11 mouse cellular contexts compared by ENCODE assay signal in genomic region chr5:13125757-13126156, GRCm38 (mm10). TPM values are rescaled to one million over a fixed set of nuclear protein-coding genes. Genes with fewer than 3 reads are reported as not detected.
A peak's percentile ranks its signal among the peaks of the same experiment; 100 is the strongest.
DNase-seq lines count a peak whose midpoint lies in the region; ATAC-seq and TF ChIP-seq lines count a peak whose summit lies in the region.
"Had no signal": no experiment of that assay in that cellular context is flagged by ENCODE, and none has a peak within 500 bp of the region (broad histone marks: within the 10 kb centered on the region; RNA-seq: fewer than 3 reads in every experiment).

No protein-coding gene starts in this region.

- 69% methylated on average over 9 of the region's 9 CpGs for WGBS in heart, embryonic 13.5 days
- WGBS in hindbrain, embryonic 14.5 days = 64% methylated on average over 9 of the region's 9 CpGs
- WGBS in midbrain, postnatal 0 days = 49% methylated on average over 9 of the region's 9 CpGs

- intact Hi-C loops in heart, postnatal 10 days (cut with DNase I) = loop anchor here (5.0 kb wide), 1 partner anchor 563 kb away; no protein-coding TSS in a partner anchor

- no peak for ATAC-seq in heart, embryonic 13.5 days (ENCODE audit: extremely low read depth, insufficient number of reproducible peaks, low FRiP score, low TSS enrichment)
- ATAC-seq in hindbrain, embryonic 14.5 days (ENCODE audit: low FRiP score) = no peak
- ATAC-seq in midbrain, postnatal 0 days (ENCODE audit: low FRiP score) = peak; percentile 41; the same call in 1 of the 2 replicates

- DNase-seq in heart, postnatal 10 days = no peak
- DNase-seq in NIH3T3 (ENCODE audit: low read depth) = peak; percentile 45
- DNase-seq in hindbrain, embryonic 14.5 days (ENCODE audit: low spot score) = no peak
- no peak for DNase-seq in midbrain, postnatal 0 days (ENCODE audit: low spot score)
- no peak for DNase-seq in adrenal gland, adult 18-20 months (ENCODE audit: low spot score in 2 of 2)
- no peak for DNase-seq in heart, adult 18-20 months
- no peak for DNase-seq in gastrocnemius, postnatal 25 days
- DNase-seq: cerebellum, adult 18-20 months had no signal

- no peak overlapping the region for H3K27ac ChIP-seq in heart, embryonic 13.5 days (replicated peaks)
- no peak overlapping the region for H3K27ac ChIP-seq in hindbrain, embryonic 14.5 days
- no peak overlapping the region for H3K27ac ChIP-seq in midbrain, postnatal 0 days (ENCODE audit: low read depth, low read length)

- H3K9ac ChIP-seq in heart, embryonic 13.5 days = no peak overlapping the region
- no peak overlapping the region for H3K9ac ChIP-seq in hindbrain, embryonic 14.5 days
- no peak overlapping the region for H3K9ac ChIP-seq in midbrain, postnatal 0 days (replicated peaks; ENCODE audit: low read length, poor library complexity, severe bottlenecking)

- no peaks in the 10 kb centered on the region for H3K27me3 ChIP-seq in heart, embryonic 13.5 days (replicated peaks)
- no peaks in the 10 kb centered on the region for H3K27me3 ChIP-seq in hindbrain, embryonic 14.5 days (ENCODE audit: control insufficient read depth, insufficient read depth, low read length)
- H3K27me3 ChIP-seq in midbrain, postnatal 0 days (ENCODE audit: insufficient read depth, low read length) = no peaks in the 10 kb centered on the region
- H3K27me3 ChIP-seq: CH12.LX had no signal

- no peaks in the 10 kb centered on the region for H3K36me3 ChIP-seq in heart, embryonic 13.5 days
- H3K36me3 ChIP-seq in hindbrain, embryonic 14.5 days (replicated peaks; ENCODE audit: control insufficient read depth, insufficient read depth) = no peaks in the 10 kb centered on the region
- H3K36me3 ChIP-seq in midbrain, postnatal 0 days (ENCODE audit: insufficient read depth, low read length) = no peaks in the 10 kb centered on the region

- no peaks in the 10 kb centered on the region for H3K4me1 ChIP-seq in heart, embryonic 13.5 days
- H3K4me1 ChIP-seq in hindbrain, embryonic 14.5 days (replicated peaks; ENCODE audit: control insufficient read depth, insufficient read depth, low read length) = no peaks in the 10 kb centered on the region; the same call in 1 of the 2 replicates
- H3K4me1 ChIP-seq in midbrain, postnatal 0 days (ENCODE audit: insufficient read depth, low read length) = no peaks in the 10 kb centered on the region

- no peak overlapping the region for H3K4me3 ChIP-seq in heart, embryonic 13.5 days
- no peak overlapping the region; the same call in 1 of the 2 replicates for H3K4me3 ChIP-seq in hindbrain, embryonic 14.5 days (replicated peaks; ENCODE audit: low read length)
- 0 out of 2 replicates have a peak overlapping the region, but pooled peaks have one; percentile 10 for H3K4me3 ChIP-seq in midbrain, postnatal 0 days (ENCODE audit: low read depth, low read length)

- peak overlapping the region; percentile 22; the same call in 1 of the 2 replicates for H3K4me2 ChIP-seq in heart, embryonic 13.5 days
- peak overlapping the region; percentile 24; the same call in 1 of the 2 replicates for H3K4me2 ChIP-seq in hindbrain, embryonic 14.5 days (replicated peaks)
- peak overlapping the region; percentile 30 for H3K4me2 ChIP-seq in midbrain, postnatal 0 days (ENCODE audit: low read depth, low read length, poor library complexity, severe bottlenecking)

- TF ChIP-seq CTCF in midbrain, postnatal 0 days (IDR thresholded peaks at IDR 0.05) = no peak

- H3K9me3 ChIP-seq in heart, embryonic 13.5 days = no peaks in the 10 kb centered on the region
- no peaks in the 10 kb centered on the region for H3K9me3 ChIP-seq in hindbrain, embryonic 14.5 days (ENCODE audit: control insufficient read depth, low read length)
- no peaks in the 10 kb centered on the region for H3K9me3 ChIP-seq in midbrain, postnatal 0 days (ENCODE audit: low read length)

RNA-seq across cellular contexts. Expression of gene Sema3a, which starts 0.5 kb away (rescaled TPM):
- polyA plus RNA-seq in heart, embryonic 13.5 days (2015; fragmentation: Nextera tagmentation; extraction: Ambion mirVana) = 14.4 and 14.5 TPM in 2 replicates
- 1 to 10 TPM; 2.8 to 3.6 TPM for total RNA-seq in heart, postnatal 10 days (2021)
- polyA plus RNA-seq in hindbrain, embryonic 14.5 days (2014; fragmentation: Nextera tagmentation; extraction: Ambion mirVana) = 31.1 and 37.2 TPM in 2 replicates
- total RNA-seq in midbrain, postnatal 0 days (2014; rRNA removed) = 12.1 and 13.7 TPM in 2 replicates
- 4.4 and 4.8 TPM in 2 replicates for polyA plus RNA-seq in midbrain, postnatal 0 days (2015; fragmentation: Nextera tagmentation; extraction: Ambion mirVana)
- under 1 TPM; 0.43 to 0.45 TPM for total RNA-seq in adrenal gland, adult 18-20 months (2021)
- 1 to 10 TPM; 1.3 to 2.5 TPM for total RNA-seq in heart, adult 18-20 months (2021)
- total RNA-seq in gastrocnemius, postnatal 25 days (2021) = 1 to 10 TPM; 1.5 to 1.8 TPM
- total RNA-seq: CH12.LX; hematopoietic stem cell, adult 5-6 weeks had no signal
